Mouse (Mus musculus): ENCODE results near the gene Slc35e4. TPM values are rescaled to one million over a fixed set of nuclear protein-coding genes. Genes with fewer than 3 reads are reported as not detected.

Slc35e4 gene
- polyA plus RNA-seq, 1 experiment: not detected

GRCm38 (mm10) chr11:3937321-3937874 is 22.9 kb upstream of the Slc35e4 start:
- WGBS: 85% methylated on average over 13 of the region's 13 CpGs
- no peak overlapping the region for H3K27ac ChIP-seq (ENCODE audit: insufficient read depth, low read depth, low read length)
- H3K4me3 ChIP-seq (ENCODE audit: insufficient read depth, low read depth, low read length): no peak overlapping the region
- no peaks in the 10 kb centered on the region for H3K4me1 ChIP-seq (ENCODE audit: control insufficient read depth, insufficient read depth, low read length)
- TF ChIP-seq CTCF (IDR thresholded peaks at IDR 0.05; ENCODE audit: insufficient read depth, low read depth, low read length) (no peak), POLR2A (IDR thresholded peaks at IDR 0.05; ENCODE audit: insufficient read depth, low read depth, low read length) (no peak)

DNA sequence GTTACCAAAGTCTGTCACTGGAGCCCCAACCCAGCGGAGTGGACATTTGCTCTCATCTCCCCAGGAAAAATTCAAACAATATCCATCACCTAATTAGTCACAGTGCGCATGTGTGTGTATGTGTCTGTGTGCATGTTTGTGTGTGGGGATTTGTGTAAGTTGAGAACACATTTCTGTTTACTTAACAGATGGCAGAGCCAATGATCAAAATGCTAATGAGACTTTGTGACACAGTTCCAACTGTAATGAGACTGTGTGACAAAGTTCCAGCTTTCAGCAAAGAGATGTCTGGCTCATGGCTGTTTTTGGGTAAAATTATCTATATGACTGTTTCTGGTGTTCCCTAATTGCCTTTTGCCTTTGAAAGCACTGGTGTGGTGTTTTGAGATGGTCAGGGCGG is 21.9 kb upstream of the Slc35e4 start:
- 84% methylated on average over 3 of the region's 3 CpGs for WGBS
- H3K4me3 ChIP-seq (ENCODE audit: insufficient read depth, low read depth, low read length): no peak overlapping the region
- H3K27ac ChIP-seq (ENCODE audit: insufficient read depth, low read depth, low read length): no peak overlapping the region
- peaks cover 7% of the 10 kb centered on the region; the same call in 1 of the 2 replicates for H3K4me1 ChIP-seq (ENCODE audit: control insufficient read depth, insufficient read depth, low read length)
- no peak for TF ChIP-seq CTCF (IDR thresholded peaks at IDR 0.05; ENCODE audit: insufficient read depth, low read depth, low read length)
- no peak for TF ChIP-seq POLR2A (IDR thresholded peaks at IDR 0.05; ENCODE audit: insufficient read depth, low read depth, low read length)

DNA sequence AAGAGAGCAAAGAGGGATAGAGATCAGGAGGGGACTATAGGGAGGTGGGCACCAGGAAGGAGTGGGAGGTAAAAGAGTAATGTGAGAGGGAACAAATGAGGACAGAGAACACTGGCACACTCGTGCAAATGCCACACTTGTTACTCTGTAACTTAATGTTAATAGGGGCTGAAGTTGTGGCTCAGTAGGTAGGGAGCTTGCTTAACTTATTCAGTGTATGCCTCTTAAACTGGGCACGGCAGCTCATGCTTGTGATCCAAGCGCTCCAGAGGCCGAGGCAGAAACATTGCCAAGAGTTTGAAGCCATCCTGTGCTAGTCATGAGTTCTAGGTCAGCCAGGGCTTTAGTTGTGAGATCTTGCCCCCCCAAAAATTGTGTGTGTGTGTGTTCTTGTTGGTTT is 20.7 kb upstream of the Slc35e4 start:
- 78% methylated on average over 4 of the region's 4 CpGs for WGBS

GRCm38 (mm10) chr11:3933756-3934285 is 19.4 kb upstream of the Slc35e4 start:
- TF ChIP-seq POLR2A (IDR thresholded peaks at IDR 0.05; ENCODE audit: insufficient read depth, low read depth, low read length): no peak
- no peak for TF ChIP-seq CTCF (IDR thresholded peaks at IDR 0.05; ENCODE audit: insufficient read depth, low read depth, low read length)
- H3K27ac ChIP-seq (ENCODE audit: insufficient read depth, low read depth, low read length): no peak overlapping the region
- peaks cover 9% of the 10 kb centered on the region; the same call in 1 of the 2 replicates for H3K4me1 ChIP-seq (ENCODE audit: control insufficient read depth, insufficient read depth, low read length)
- 89% methylated on average over 9 of the region's 9 CpGs for WGBS
- H3K4me3 ChIP-seq (ENCODE audit: insufficient read depth, low read depth, low read length): no peak overlapping the region

More for the DNA sequence above, 20.7 kb upstream of the Slc35e4 start:
- no peak overlapping the region for H3K4me3 ChIP-seq (ENCODE audit: insufficient read depth, low read depth, low read length)
- no peak overlapping the region for H3K27ac ChIP-seq (ENCODE audit: insufficient read depth, low read depth, low read length)
- TF ChIP-seq POLR2A (IDR thresholded peaks at IDR 0.05; ENCODE audit: insufficient read depth, low read depth, low read length) (no peak), CTCF (IDR thresholded peaks at IDR 0.05; ENCODE audit: insufficient read depth, low read depth, low read length) (no peak)
- H3K4me1 ChIP-seq (ENCODE audit: control insufficient read depth, insufficient read depth, low read length): peaks cover 9% of the 10 kb centered on the region; the same call in 1 of the 2 replicates

DNA sequence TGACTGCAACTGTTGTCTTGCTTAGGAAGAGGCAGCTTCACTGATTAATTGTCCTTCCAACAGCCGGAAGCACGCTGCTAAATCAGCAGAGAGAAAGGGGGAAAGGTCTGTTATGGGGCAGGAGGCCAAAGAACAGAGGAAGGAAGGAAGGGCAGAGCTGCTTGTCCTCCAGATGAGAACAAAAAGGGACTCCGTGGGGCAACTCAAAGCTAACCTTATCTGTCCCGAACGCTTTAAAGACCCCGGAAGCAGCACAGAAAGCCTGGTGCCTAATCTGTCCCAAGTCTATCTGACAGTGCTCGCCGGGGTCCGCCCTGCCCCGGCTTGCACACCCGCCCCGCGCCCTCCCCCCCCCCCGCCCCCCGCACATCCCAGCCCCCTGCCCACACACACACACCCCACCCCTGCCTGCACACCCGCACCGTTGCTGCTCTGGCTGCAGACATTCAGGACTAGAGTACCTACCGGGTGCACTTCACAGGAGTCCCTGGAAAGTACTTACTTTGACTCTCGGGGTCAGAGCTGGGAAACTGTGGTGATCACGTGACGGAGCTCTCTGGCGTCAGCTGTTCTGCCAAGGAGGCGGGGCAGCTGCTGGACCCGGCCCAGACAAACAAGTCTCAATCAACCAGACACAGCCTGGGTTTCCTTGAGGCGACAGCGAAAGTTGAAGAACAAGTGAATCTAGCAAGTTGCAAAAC is 17.2 kb upstream of the Slc35e4 start, which contains the start of gene Tcn2:
TSS of gene Tcn2 (minus strand) at position 649 of the 701 bp plus-strand sequence.
- peaks cover 9% of the 10 kb centered on the region; the same call in 1 of the 2 replicates for H3K4me1 ChIP-seq (ENCODE audit: control insufficient read depth, insufficient read depth, low read length)
- H3K4me3 ChIP-seq (ENCODE audit: insufficient read depth, low read depth, low read length): peak within 1 kb of the TSS; percentile 33
- TF ChIP-seq CTCF (IDR thresholded peaks at IDR 0.05; ENCODE audit: insufficient read depth, low read depth, low read length): no peak
- TF ChIP-seq POLR2A (IDR thresholded peaks at IDR 0.05; ENCODE audit: insufficient read depth, low read depth, low read length): no peak
- no peak within 1 kb of the TSS for H3K27ac ChIP-seq (ENCODE audit: insufficient read depth, low read depth, low read length)
- under 1% methylated on average over 22 of the region's 26 CpGs for WGBS

GRCm38 (mm10) chr11:3930931-3931330 is 16.5 kb upstream of the Slc35e4 start:
- TF ChIP-seq POLR2A (IDR thresholded peaks at IDR 0.05; ENCODE audit: insufficient read depth, low read depth, low read length) (no peak), CTCF (IDR thresholded peaks at IDR 0.05; ENCODE audit: insufficient read depth, low read depth, low read length) (no peak)
- H3K27ac ChIP-seq (ENCODE audit: insufficient read depth, low read depth, low read length): no peak overlapping the region
- peak overlapping the region; percentile 33; the same call in 1 of the 2 replicates for H3K4me3 ChIP-seq (ENCODE audit: insufficient read depth, low read depth, low read length)
- H3K4me1 ChIP-seq (ENCODE audit: control insufficient read depth, insufficient read depth, low read length): peaks cover 9% of the 10 kb centered on the region; the same call in 1 of the 2 replicates
- 34% methylated on average over 6 of the region's 6 CpGs for WGBS

GRCm38 (mm10) chr11:3930019-3930418 is 15.6 kb upstream of the Slc35e4 start:
- Histone ChIP-seq H3K4me3 (ENCODE audit: insufficient read depth, low read depth, low read length) (no peak overlapping the region), H3K27ac (ENCODE audit: insufficient read depth, low read depth, low read length) (no peak overlapping the region), H3K4me1 (ENCODE audit: control insufficient read depth, insufficient read depth, low read length) (peaks cover 9% of the 10 kb centered on the region; the same call in 1 of the 2 replicates)
- no peak for TF ChIP-seq CTCF (IDR thresholded peaks at IDR 0.05; ENCODE audit: insufficient read depth, low read depth, low read length)
- TF ChIP-seq POLR2A (IDR thresholded peaks at IDR 0.05; ENCODE audit: insufficient read depth, low read depth, low read length): no peak
- 77% methylated on average over 4 of the region's 4 CpGs for WGBS

- TF ChIP-seq CTCF (IDR thresholded peaks at IDR 0.05; ENCODE audit: insufficient read depth, low read depth, low read length) (no peak), POLR2A (IDR thresholded peaks at IDR 0.05; ENCODE audit: insufficient read depth, low read depth, low read length) (no peak)
- Histone ChIP-seq H3K27ac (ENCODE audit: insufficient read depth, low read depth, low read length) (no peak overlapping the region), H3K4me3 (ENCODE audit: insufficient read depth, low read depth, low read length) (no peak overlapping the region), H3K4me1 (ENCODE audit: control insufficient read depth, insufficient read depth, low read length) (no peaks in the 10 kb centered on the region)
- WGBS: 92% methylated on average over 10 of the region's 10 CpGs
Observed at GRCm38 (mm10) chr11:3925916-3926315, 11.5 kb upstream of the Slc35e4 start.

DNA sequence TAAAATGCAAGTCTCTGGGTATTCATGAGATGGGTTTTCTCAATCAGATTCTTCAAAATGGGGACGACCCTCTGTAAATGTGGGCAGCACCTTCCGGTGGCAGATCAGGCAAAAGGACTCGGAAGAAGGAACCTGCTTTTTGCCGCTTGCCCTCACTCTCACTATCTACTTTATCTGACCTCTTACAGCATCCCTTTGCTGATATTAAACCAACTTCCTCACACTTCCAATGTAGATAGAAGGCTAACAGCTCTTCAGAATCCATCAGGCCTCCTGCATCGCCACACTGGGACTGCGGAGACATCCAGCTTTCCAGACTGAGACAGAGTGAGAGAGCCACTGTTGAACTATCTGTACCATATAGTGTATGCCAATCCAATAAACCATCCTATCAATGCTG is 8.3 kb upstream of the Slc35e4 start:
- Histone ChIP-seq H3K4me3 (ENCODE audit: insufficient read depth, low read depth, low read length) (no peak overlapping the region), H3K27ac (ENCODE audit: insufficient read depth, low read depth, low read length) (no peak overlapping the region), H3K4me1 (ENCODE audit: control insufficient read depth, insufficient read depth, low read length) (no peaks in the 10 kb centered on the region)
- 94% methylated on average over 6 of the region's 6 CpGs for WGBS
- TF ChIP-seq POLR2A (IDR thresholded peaks at IDR 0.05; ENCODE audit: insufficient read depth, low read depth, low read length) (no peak), CTCF (IDR thresholded peaks at IDR 0.05; ENCODE audit: insufficient read depth, low read depth, low read length) (no peak)
